Mouse (Mus musculus): ENCODE results near the gene Zfp750.
A peak's percentile ranks its signal among the peaks of the same experiment; 100 is the strongest.

Gene Zfp750

DNA sequence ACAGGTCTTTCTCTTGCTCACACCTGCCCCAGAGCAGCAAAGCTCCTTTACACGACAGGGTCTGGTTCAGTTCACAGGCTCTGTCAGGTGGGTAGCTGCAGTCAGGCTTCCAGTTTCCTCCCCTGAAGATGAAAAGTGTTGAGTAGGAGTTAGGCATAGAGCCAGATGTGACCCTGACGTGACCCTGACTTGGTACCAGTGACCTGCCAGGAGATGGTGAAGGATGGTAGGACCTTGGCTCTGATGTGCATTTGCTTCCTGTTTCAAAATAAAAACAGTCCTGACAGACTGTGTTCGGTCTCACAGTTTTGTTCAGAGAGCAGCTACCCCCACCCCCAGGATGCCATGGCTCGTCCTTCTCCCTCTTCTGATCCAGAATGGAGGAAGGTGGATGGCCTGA is 23.3 kb upstream of the Zfp750 start:
- DNase-seq (ENCODE audit: low spot score in 2 of 2), result no peak

DNA sequence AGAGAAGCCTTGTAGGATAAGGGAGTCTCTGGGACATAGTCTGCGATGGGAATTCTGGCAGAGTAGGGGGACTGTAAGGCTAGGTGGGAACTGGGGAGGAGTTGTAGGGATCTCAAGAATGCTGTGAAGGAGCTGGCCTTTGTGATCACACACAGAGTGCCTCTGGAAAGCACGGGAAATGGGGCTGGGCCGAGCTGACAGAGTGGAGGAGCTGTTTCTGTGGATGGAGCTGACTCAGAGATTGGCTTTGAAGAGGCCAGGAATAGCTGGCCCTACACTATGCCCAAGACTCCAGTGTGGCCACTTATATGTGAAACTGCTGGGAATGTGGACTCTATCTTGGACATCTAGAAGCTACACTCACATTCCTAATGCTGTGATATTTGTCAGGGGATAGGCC is 17.4 kb upstream of the Zfp750 start:
- DNase-seq (ENCODE audit: low spot score in 2 of 2), result no peak

DNA sequence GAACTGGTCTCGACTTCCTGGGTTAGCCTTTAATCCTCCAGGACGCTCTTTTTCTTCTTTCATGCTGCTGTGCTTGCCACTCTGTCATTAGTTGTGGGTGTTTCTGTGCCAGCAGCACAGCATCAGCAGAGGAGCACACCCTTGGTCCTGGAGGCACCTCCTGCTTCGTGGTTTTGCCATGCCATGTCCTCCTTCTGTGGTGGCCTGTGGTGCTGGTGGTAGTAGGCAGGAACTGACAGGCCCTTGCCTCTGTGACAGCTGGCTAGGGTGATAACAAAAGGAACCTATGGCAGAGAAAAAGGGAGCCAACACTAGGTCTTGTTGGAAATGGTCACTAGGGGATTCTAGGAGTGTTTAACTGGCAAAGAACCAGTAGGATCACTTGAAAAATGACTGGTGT is 10.6 kb upstream of the Zfp750 start:
- DNase-seq (ENCODE audit: low spot score in 2 of 2), result no peak

DNA sequence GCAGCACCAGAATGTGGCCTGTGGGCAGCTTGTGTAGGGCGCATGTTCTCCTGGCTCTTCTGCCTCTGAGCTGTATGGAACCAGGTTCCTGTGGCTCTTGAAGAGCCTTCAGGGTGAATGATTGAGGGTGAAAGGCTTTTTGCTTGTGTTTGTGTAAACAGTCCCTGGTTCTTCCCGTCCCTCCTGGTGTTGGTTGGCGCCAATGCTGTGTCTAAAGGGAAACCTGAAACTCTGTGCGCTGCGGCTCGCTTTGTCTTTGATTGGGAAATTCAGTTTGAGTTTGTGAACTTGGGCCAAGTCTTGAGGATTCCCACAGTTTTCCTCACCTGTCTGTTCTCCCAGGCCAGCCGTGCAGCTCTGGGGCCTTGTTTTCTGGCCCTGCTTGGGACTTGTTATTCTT is 5.1 kb upstream of the Zfp750 start:
- DNase-seq (ENCODE audit: low spot score in 2 of 2), result no peak

DNA sequence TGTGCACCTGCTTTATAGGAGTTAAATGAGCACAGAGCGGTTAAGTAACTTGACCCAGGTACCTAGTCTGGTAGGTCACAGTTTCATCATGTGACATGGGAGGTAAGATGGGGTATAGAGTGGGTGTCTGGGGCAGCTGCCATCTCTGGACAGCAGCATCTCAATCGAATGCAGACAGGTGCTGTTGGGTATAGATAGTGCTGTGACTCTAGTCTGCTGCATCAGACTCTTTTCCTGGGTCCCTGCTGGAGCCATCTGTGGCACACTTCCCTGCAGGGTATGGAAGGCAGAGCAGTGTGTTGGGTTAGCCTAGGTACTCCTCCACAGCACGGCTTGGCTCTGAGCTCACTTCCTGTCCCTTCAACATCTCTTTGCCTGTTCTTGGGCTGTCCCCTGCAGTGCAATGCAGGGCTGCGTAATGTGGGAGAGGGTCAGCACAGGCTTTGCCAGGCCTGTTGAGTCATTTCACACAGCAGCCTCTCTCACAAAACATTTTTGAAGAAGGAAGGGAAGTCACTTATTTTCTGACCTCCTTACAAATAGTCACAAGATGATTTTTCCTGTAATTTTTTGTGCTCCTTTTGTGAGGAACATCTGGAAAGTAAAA is 3.1 kb upstream of the Zfp750 start:
- no peak for DNase-seq (ENCODE audit: low spot score in 2 of 2)

DNA sequence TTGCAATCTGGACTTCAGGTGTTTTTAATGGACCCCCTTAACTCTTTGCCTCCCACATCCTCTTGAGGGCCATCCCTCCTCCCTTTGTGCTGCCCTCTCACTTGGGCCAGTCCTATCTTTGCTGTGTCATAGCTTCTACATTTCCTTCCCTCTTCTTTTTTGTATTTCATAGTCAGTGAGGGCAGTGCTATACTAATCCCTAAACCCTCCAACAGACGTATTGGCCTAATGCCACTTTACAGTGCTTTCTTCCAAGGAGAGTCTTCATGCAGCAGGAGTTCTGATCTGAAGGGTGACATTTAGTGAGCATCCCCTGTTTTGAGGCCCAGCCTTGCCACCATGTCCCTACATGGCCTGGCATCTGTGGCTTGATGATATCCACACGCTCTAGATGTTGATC is 1.6 kb upstream of the Zfp750 start:
- no peak for DNase-seq (ENCODE audit: low spot score in 2 of 2)

DNA sequence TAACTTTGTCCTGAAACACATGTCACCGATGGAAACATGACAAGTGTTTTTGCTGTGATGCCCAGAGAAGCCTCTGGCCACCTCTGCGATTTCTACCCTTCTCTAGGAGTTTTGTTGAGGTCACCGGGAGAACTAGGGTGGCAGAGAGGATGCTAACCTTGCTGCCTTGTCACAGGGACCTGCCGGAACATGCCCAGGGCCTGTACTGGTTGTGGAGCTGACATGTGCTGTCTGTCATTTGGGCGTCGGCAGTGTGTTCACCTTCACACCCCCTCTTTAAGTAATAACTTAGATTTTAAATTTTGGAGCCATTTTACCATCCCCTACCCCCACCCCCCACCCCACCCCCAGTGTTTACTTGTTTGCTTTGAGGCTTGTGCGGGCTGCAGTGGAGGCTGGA is 570 bp upstream of the Zfp750 start:
- DNase-seq (ENCODE audit: low spot score in 2 of 2), result no peak

DNA sequence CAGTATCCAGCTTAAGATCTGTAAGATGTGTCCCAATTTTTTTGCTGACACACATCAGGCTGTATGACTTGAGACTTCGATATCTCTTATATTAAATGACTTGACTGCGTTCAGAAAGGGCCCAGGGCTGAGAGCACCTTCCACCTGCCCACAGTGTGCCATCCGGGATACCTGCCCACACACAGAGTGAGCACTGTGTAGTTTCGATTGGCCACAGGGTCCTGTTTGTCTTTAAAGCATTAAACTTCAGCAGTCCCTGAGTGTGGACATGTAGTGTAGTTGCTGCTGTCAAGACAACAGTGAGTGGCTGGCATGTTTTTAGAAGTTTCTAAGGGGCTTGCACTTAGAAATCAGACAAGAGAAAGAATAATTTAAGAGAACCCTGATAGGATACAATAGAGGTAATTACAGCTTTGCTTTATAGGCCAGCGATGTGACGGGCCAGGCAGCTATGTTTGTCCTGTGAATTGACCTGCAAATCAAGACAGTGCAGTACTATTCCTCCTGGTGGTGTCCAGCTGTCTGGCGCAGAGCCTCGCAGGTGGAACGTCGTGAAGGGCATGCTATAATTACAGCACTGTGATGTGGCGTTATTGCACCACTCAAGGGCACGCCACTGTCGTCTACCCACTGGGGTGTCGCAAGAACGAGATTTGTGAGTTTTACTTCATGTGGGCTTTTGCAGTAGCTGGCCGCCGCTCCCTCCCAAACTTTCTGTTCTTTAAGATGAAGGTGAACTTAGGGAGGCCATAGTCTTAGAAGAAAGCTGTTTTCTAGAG is 1.3 kb downstream of the Zfp750 start:
- no peak for DNase-seq (ENCODE audit: low spot score in 2 of 2)

DNA sequence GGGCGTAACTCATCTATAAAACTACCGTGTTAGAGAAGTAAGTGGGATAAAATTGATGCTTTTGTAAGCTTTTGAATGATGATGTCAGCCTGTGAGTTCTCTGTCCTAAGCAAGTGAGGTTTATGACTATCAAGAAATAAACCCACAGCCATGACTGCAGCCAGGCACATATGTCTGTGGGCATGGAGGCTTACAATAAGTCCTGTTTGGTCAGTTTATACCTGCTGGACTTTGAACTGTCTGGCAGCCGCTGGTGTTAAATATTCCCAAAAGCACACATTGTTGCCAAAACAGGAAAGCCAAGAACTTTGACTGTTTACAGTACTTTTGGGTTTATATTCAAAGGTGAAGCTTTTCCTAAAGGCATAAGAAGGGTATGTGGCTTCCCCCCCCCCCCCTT is 2.2 kb downstream of the Zfp750 start:
- DNase-seq (ENCODE audit: low spot score in 2 of 2), result no peak

DNA sequence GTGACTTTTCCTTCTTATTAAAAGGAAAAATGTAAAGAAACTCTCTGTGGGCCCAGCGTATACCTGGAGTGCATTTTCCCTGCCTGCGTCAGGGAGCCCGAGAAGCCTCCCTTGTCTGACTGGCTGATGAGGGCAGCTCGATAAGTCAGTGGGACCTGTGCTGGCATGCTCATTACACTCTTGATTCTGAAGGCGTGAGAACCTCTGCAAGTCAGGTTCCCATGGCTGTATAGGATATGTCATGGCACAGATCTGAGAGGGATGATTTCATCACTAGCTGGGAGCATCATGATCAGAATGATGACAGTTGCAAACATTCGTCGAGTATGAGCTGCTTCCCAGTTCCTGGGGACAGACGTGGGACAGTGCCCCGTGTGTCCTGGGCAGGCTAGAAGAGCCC is 3.1 kb downstream of the Zfp750 start:
- DNase-seq (ENCODE audit: low spot score in 2 of 2), result no peak

DNA sequence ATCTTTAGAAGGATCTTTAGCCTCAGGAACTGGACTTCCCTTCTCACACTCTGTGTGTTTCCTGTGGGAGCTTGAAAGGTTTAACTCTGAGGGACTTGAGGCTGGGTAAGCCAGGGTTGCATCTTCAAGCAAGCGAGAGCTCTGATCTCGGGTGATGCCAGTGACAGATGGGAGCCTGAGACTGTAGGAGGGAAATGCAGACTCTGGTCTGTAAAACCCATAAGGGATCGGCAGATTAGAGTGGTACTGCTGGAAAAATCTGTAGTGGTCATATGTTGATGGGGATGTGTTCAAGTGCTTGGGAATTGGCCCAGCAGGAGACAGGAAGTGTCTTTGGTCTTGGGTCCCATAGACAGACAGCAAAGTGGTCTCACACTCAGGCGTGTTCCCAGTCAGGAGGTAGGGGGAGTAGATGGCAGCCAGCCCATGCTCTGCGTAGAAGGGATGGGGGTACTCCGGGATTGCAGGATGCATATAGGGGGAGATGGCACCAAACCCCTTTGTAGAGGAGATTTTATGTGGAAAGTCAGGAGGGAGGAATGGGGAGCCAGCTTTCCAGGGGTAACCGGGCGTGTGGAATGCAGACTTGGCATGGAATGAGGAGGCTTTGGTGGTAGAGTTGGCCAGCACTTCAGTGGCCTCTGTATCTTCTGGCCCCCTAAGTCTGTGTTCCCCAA is 6.1 kb downstream of the Zfp750 start:
- DNase-seq (ENCODE audit: low spot score in 2 of 2), result peak in 1 of 2 experiments; percentile 35

DNA sequence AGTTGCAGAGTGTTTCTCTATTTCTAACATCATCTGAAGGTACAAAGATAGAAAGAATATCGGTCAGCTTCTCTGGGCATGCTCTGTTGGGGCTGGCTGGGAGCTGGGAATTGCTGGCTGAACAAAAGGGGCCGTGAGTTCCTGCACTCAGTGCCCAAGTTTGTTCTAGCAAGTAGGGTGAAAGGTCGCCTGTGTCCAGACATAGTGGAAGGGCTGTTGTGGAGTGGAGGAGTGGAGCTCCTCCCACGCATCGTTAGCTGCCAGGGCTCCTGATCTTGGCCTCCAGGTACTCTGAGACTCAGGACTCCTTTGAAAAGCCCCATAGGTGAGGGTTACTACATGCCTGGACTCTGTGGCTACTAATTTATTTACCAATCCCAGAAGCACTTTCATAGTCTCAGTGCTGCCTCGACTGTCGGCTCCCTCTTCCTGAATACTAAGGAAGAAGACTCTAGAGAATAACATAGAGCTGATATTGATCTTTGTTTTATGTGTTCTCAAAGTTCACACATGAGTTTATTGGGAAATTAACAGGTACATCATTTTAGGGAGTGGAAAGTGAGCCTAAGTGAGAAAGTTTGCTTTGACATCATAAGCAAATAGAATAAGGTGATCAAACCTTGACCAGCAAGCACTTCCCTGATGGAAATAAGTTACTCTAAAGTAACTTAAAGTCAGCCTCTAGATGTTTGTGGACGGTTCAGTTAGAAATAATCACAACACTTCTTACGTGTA is 8.5 kb downstream of the Zfp750 start:
- DNase-seq (ENCODE audit: low spot score in 2 of 2), result no peak

DNA sequence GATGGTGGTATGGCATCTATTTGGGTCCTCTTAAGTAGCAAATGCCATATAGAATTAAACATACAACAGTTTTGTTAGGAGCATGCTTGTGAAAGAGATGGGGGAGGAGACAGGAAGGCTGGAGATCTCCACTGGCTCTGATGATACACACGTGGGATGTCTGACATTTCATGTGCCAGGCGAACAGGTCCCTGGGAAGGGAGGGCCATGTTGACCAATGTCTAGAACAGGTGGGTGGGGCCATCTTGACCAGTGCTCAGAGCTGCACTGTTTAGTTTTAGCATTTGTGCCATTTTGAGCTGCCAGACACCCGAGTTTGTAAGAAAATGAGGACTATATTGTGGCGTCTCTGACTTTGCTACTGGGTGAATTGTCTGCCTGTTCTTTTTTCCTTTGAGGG is 10.7 kb downstream of the Zfp750 start:
- no peak for DNase-seq (ENCODE audit: low spot score in 2 of 2)

DNA sequence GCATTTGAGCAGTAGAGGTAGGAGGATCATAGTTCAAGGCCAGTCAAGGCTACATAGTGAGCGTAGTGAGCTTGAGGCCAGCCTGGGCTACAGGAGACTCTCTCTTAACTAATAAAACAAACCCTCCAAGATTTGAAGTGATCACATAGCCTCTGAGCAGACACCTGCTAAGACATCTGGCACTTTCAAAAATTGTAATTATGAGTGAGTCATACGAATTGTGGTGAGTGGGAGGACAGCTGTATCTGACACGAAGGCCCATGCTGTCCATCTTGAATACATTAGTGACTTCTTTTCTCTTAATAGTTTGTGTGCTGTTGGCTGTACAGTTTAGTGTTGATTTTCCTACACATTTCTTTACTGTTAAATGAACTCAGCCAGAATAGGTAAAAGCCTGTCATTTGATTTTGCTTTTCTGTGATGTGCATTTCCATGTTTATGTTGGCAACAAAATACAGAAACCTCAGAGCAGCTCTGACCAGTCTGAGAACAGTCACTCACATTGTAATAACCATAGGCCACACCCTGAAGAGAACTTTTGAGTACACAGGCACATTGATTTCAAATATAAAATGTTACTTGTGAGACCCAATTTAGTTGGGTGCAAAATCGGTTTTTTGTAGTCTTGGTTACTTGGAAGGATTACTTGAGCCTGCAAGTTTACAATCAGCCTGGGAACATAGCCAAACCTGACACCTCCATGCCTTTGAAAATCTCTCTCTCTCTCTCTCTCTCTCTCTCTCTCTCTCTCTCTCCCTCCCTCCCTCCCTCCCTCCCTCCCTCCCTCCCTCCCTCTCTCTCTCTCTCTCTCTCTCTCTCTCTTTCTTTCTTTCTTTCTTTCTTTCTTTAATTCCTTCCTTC is 16.9 kb downstream of the Zfp750 start:
- no peak for DNase-seq (ENCODE audit: low spot score in 2 of 2)

DNA sequence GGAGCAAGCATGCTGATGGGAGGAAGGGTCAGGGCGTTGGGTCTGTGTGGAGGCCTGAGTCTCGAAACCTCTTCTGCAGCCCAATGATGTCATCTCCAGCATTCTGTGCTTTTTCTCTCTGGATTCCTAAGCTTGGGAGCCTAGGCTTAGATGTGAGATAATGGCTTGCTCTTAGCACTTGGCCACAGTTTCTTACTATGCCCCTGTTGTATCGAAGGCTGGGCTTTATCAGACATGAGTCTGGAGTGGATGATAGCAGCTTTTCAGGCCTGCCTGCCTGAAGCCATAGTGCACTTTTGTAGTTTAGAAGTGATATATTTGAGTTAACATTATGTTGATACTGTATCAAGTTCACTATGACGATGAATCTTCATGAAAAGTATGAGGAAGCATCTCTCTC is 17.6 kb downstream of the Zfp750 start:
- DNase-seq (ENCODE audit: low spot score in 2 of 2), result no peak

DNA sequence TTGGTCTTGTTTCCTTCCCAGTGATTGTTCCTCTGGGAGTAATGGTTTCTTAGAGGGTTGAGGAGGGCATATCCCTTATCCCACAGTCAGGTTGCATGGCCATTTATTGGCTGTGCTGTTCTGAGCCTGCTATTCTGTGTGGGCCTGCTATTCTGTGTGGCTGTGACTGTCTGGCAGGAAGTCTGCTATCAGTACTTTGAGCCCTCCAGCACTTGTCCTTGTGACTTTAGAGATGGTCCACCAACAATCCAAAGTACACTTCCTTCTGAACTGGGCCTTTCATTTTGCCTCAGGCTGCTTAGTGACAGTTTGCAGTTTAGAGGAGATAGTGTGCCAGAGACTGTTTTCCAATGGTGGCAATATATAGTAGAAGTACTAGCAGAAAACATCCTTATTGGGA is 18.5 kb downstream of the Zfp750 start:
- DNase-seq (ENCODE audit: low spot score in 2 of 2), result no peak

DNA sequence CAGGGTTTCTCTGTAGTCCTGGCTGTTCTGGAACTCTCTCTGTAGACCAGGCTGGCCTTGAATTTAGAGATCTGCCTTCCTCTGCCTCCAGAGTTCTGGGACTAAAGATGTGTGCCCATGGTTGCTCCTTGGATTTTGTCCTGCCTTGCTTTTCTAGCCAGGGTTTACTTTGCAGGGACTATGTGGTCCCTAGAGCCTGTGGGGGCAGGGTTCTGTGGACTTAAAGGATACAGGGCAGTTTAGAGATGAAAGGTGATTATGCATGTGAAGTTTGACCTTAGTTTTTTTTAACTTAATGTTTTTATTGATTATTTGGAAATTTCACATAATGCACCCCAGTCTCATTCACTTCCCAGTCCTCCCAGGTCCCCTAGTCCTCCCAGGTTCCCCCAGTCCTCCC is 28.5 kb downstream of the Zfp750 start:
- DNase-seq (ENCODE audit: low spot score in 2 of 2), result no peak

DNA sequence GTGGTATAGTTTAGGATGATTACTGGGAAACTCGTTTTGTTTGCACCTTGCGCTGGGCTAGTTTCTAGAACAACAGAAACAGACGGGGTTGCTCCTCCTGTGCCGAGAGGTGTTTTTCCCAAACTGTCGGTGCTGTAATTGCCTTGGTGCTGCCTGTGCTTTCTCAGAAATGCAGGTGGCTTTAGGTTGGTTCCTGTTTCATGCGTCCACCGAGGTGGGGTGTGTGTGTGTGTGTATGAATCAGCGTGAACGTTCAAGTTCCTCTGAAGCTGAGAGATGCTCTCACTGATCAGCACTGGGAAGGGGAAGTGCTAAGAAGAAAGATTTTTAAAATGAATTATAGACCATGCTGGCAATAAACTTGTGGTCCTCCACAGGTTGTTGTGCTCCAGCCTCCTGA is 33.3 kb downstream of the Zfp750 start:
- DNase-seq (ENCODE audit: low spot score in 2 of 2), result peak in 1 of 2 experiments; percentile 14

DNA sequence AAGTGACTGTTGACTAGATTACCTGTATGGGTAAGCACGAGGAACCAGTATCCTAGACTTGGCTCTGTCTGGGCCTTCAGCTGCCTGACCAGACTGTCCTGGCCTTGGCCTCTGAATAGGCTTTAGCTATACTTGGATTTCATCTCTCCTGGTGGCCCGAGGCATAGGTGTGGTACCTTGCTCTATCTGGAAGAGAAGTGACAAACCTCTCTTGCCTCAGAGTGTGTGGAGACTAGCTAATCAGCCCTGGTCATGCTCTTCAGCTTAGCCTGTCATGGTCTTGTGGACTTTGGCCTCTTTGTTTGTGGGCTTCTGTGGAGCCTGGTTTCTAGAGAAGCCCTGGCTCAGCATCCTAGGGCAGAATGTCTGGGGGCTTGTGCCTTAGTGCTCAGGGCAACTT is 38.0 kb downstream of the Zfp750 start:
- no peak for DNase-seq (ENCODE audit: low spot score in 2 of 2)

DNA sequence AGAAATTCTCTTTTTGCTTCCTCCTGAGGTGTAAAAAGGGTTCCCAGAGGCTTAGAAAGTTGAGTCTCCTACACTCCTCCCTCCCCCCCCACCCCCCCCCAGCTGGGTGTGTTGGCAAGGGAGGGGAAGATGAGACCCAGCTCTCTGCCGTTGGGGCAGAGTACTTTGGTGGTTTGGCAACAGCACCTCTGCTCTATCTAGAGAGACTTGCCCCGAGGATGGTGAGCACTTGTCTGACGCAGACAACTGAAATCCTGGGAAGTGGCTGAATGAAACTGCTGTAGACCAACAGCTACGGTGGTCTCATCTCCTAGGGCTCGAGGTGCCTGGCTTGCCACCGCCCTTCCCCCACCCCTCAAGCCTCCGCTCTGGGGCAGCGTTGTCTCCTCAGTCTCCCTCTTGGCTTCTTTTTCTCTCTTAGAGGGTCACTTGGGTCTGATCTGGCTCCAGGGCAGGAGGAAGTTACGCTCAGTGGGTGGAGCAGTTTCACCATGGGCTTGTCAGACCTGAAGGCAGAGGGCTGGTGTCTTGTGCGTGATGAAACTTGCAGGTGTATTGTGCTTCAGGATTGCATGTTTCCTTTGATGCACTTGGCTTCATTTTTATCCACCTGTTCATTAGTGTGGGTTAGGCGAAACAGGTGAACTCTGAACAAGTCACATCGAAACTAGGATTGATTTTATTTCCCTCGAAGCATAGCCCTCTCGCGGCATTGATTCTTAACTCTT is 39.5 kb downstream of the Zfp750 start:
- DNase-seq (ENCODE audit: low spot score in 2 of 2), result no peak
